Mouse (Mus musculus): Measurements from ENCODE around the gene Abhd16a. TPM values are rescaled to one million over a fixed set of nuclear protein-coding genes. Genes with fewer than 3 reads are reported as not detected.

Abhd16a gene
- 40.2 and 45.1 TPM in 2 replicates for polyA plus RNA-seq (2014; fragmentation: Nextera tagmentation; extraction: Ambion mirVana)

- WGBS = 3% methylated on average over 61 of the region's 67 CpGs
- peak; percentile 98 for ATAC-seq (ENCODE audit: low FRiP score)
These were observed at the start of gene Abhd16a for GRCm38 (mm10) chr17:35088825-35089644. TSS of gene Abhd16a (plus strand) at chr17:35089263.

DNA sequence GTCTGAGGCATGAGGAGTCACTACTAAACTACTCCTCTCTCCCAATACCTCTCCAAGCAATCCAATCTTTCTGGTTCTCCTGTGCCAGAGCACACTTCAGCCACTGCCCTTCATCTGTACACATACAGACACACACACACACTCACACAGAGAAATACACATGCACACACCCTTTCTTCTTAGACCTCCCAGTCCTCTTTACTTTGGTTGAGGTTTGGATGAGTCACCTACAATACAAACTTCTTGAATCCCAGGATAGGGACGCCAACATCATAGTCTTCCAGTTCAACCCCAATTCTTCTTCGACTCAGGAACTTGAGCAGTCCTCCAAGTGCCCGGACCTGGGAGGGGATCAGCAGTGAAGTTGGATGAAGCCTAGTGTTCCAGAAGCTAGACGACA lies 45.3 kb upstream of the Abhd16a start:
- no peaks in the 10 kb centered on the region for H3K36me3 ChIP-seq (ENCODE audit: control insufficient read depth, insufficient read depth, low read length)
- H3K4me3 ChIP-seq (ENCODE audit: low read depth, low read length) = no peak overlapping the region
- H3K27me3 ChIP-seq (ENCODE audit: control insufficient read depth, insufficient read depth, low read length) = no peaks in the 10 kb centered on the region
- ATAC-seq (ENCODE audit: low FRiP score) (no peak), DNase-seq (ENCODE audit: low spot score) (no peak)
- H3K4me2 ChIP-seq (replicated peaks; ENCODE audit: low read depth, low read length) = no peak overlapping the region
- WGBS = 89% methylated on average over 4 of the region's 4 CpGs
- H3K4me1 ChIP-seq (replicated peaks; ENCODE audit: control insufficient read depth, insufficient read depth, low read length) = no peaks in the 10 kb centered on the region
- H3K27ac ChIP-seq (ENCODE audit: low read depth, low read length) = no peak overlapping the region
- no peak overlapping the region for H3K9ac ChIP-seq (ENCODE audit: low read depth, low read length)
- no peaks in the 10 kb centered on the region for H3K9me3 ChIP-seq (ENCODE audit: control insufficient read depth, low read length)

More at GRCm38 (mm10) chr17:35088825-35089644, at the start of gene Abhd16a:
- Histone ChIP-seq H3K27me3 (ENCODE audit: control insufficient read depth, insufficient read depth, low read length) (no peaks in the 10 kb centered on the region), H3K27ac (ENCODE audit: low read depth, low read length) (peak within 1 kb of the TSS; percentile 95), H3K9ac (ENCODE audit: low read depth, low read length) (peak within 1 kb of the TSS; percentile 83), H3K4me2 (replicated peaks; ENCODE audit: low read depth, low read length) (peak within 1 kb of the TSS; percentile 47), H3K36me3 (ENCODE audit: control insufficient read depth, insufficient read depth, low read length) (0 out of 2 replicates have a peak, but pooled peaks cover 6% of the 10 kb centered on the region), H3K4me1 (replicated peaks; ENCODE audit: control insufficient read depth, insufficient read depth, low read length) (peaks cover 7% of the 10 kb centered on the region; the same call in 1 of the 2 replicates), H3K4me3 (ENCODE audit: low read depth, low read length) (peak within 1 kb of the TSS; percentile 54), H3K9me3 (ENCODE audit: control insufficient read depth, low read length) (no peaks in the 10 kb centered on the region)
- peak; percentile 96 for DNase-seq (ENCODE audit: low spot score)

DNA sequence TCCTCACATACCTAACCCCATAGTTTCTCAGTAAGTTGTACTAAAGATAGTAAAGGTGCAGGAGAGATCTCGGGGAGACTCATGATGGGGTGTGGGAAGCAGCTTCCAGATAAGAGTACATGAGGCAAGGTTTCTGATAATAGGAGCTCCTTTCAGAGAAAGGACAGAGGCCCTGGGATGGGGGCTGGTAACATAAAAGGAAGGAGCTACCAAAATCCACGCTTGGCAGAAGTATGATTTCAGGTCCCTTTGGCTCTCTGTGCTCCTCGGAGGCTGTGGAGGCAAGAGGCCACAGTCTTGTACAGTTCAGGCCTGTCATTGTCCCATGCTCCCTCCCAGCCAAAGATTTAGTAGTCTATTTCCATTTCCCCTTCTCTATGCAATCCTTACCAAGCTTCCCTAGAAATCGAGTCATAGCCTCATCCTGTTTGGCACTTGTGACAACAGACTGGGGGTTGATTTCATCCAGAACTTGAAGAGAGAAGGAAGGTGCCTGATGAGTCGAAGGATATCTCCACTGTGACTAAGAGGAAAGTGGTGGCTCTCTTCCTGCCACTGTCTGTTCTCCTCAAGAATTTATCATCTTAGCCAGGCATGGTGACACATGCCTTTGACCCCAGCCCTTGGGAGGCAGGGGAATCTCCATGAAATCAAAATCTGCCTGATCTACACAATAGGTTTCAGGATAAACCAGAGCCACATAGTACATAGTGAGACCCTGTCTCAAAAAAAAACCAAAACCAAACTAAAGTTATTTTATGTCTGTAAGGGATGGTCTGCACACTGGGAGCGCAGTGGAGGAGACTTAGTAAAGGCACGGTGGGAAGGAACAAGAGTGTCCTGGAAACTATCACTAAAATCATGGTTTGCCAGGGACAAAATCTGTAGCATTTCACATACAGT lies 43.9 kb upstream of the Abhd16a start:
- Histone ChIP-seq H3K4me1 (replicated peaks; ENCODE audit: control insufficient read depth, insufficient read depth, low read length) (no peaks in the 10 kb centered on the region; the same call in 1 of the 2 replicates), H3K4me3 (ENCODE audit: low read depth, low read length) (no peak overlapping the region), H3K27ac (ENCODE audit: low read depth, low read length) (no peak overlapping the region), H3K9me3 (ENCODE audit: control insufficient read depth, low read length) (no peaks in the 10 kb centered on the region), H3K36me3 (ENCODE audit: control insufficient read depth, insufficient read depth, low read length) (no peaks in the 10 kb centered on the region), H3K9ac (ENCODE audit: low read depth, low read length) (no peak overlapping the region; the same call in 1 of the 2 replicates), H3K27me3 (ENCODE audit: control insufficient read depth, insufficient read depth, low read length) (no peaks in the 10 kb centered on the region), H3K4me2 (replicated peaks; ENCODE audit: low read depth, low read length) (peak overlapping the region; percentile 92; the same call in 1 of the 2 replicates)
- WGBS = 86% methylated on average over 7 of the region's 7 CpGs
- ATAC-seq (ENCODE audit: low FRiP score) = no peak
- DNase-seq (ENCODE audit: low spot score) = no peak

- 5% methylated on average over 39 of the region's 48 CpGs for WGBS
These were observed 43.0 kb upstream of the Abhd16a start for GRCm38 (mm10) chr17:35045807-35046680.

DNA sequence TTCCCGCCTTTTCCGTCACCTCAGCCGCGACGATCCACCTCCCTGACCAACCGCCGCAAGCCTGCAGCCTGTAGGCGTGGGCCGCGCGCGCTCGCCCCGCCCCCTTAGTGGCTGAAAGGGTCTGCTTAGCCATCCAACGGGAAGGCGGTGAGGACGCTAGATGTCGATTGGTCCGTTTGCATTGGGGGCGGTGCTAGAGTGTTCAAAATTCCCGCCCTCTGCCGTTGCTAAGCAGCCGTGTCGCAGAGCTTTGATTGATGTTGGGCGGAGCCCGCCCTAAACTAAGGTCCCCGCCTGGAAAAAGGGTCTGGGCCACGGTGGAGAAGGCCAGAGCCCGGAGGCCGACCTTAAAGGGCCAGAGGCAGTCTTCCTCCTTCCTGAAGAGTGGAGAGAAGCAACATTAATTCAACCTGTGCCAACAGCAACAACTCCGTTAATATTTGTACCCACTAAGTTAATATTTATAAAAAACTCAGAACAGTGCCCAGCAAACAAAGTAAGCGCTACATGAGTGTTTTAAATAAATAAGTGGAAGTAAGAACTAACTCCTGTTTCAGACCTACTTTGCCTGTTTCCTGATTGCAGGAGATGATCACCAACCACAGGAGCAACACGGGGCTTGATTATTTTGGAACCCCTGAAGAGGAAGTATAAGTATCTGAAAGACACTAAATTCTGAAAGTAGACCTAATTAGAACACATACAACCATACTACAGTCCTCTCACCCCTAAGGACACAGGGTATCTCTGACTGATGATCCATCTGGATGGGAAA lies 42.2 kb upstream of the Abhd16a start, which contains the start of gene Msh5:
TSS of gene Msh5 (minus strand) at position 65 of the 775 bp plus-strand sequence.
- H3K27ac ChIP-seq (ENCODE audit: low read depth, low read length) = peak within 1 kb of the TSS; percentile 70
- ATAC-seq (ENCODE audit: low FRiP score) (peak; percentile 98), DNase-seq (ENCODE audit: low spot score) (peak; percentile 100)
- peak within 1 kb of the TSS; percentile 49 for H3K4me3 ChIP-seq (ENCODE audit: low read depth, low read length)
- no peaks in the 10 kb centered on the region for H3K9me3 ChIP-seq (ENCODE audit: control insufficient read depth, low read length)
- H3K36me3 ChIP-seq (ENCODE audit: control insufficient read depth, insufficient read depth, low read length) = no peaks in the 10 kb centered on the region
- H3K4me2 ChIP-seq (replicated peaks; ENCODE audit: low read depth, low read length) = peak within 1 kb of the TSS; percentile 92
- peaks cover 4% of the 10 kb centered on the region; the same call in 1 of the 2 replicates for H3K4me1 ChIP-seq (replicated peaks; ENCODE audit: control insufficient read depth, insufficient read depth, low read length)
- H3K27me3 ChIP-seq (ENCODE audit: control insufficient read depth, insufficient read depth, low read length) = no peaks in the 10 kb centered on the region
- H3K9ac ChIP-seq (ENCODE audit: low read depth, low read length) = peak within 1 kb of the TSS; percentile 76
- 3% methylated on average over 31 of the region's 33 CpGs for WGBS

More at GRCm38 (mm10) chr17:35045807-35046680, 43.0 kb upstream of the Abhd16a start:
- H3K27me3 ChIP-seq (ENCODE audit: control insufficient read depth, insufficient read depth, low read length) = no peaks in the 10 kb centered on the region
- H3K4me3 ChIP-seq (ENCODE audit: low read depth, low read length) = peak overlapping the region; percentile 49
- H3K4me1 ChIP-seq (replicated peaks; ENCODE audit: control insufficient read depth, insufficient read depth, low read length) = no peaks in the 10 kb centered on the region; the same call in 1 of the 2 replicates
- no peaks in the 10 kb centered on the region for H3K36me3 ChIP-seq (ENCODE audit: control insufficient read depth, insufficient read depth, low read length)
- peak overlapping the region; percentile 92 for H3K4me2 ChIP-seq (replicated peaks; ENCODE audit: low read depth, low read length)
- H3K27ac ChIP-seq (ENCODE audit: low read depth, low read length) = peak overlapping the region; percentile 70
- H3K9me3 ChIP-seq (ENCODE audit: control insufficient read depth, low read length) = no peaks in the 10 kb centered on the region
- H3K9ac ChIP-seq (ENCODE audit: low read depth, low read length) = peak overlapping the region; percentile 76
- DNase-seq (ENCODE audit: low spot score) (no peak), ATAC-seq (ENCODE audit: low FRiP score) (peak; percentile 73)

DNA sequence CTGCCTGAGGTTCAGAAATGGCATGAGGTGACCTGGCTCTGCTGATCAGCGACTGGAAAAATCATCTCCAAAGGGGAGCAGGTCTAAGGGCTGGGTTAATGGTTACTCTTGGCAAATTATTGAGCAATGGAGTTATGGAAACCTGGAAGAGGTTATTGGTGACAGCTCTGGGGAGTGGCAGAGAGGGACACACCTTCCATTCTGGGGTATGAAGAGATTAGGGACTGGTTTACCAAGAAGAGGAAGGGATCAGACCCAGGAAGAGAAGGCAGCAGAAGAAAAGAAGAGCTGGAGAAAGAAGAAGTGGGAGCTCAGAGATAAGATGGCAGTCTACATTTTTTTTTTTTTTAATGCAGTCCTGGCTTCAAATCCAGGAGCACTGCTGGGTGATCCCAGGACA lies 41.4 kb upstream of the Abhd16a start:
- Histone ChIP-seq H3K27me3 (ENCODE audit: control insufficient read depth, insufficient read depth, low read length) (no peaks in the 10 kb centered on the region), H3K27ac (ENCODE audit: low read depth, low read length) (no peak overlapping the region), H3K4me2 (replicated peaks; ENCODE audit: low read depth, low read length) (no peak overlapping the region), H3K36me3 (ENCODE audit: control insufficient read depth, insufficient read depth, low read length) (no peaks in the 10 kb centered on the region), H3K4me3 (ENCODE audit: low read depth, low read length) (no peak overlapping the region), H3K4me1 (replicated peaks; ENCODE audit: control insufficient read depth, insufficient read depth, low read length) (peaks cover 4% of the 10 kb centered on the region; the same call in 1 of the 2 replicates), H3K9ac (ENCODE audit: low read depth, low read length) (no peak overlapping the region), H3K9me3 (ENCODE audit: control insufficient read depth, low read length) (no peaks in the 10 kb centered on the region)
- DNase-seq (ENCODE audit: low spot score) (no peak), ATAC-seq (ENCODE audit: low FRiP score) (no peak)
- WGBS = 58% methylated on average over 1 of the region's 1 CpGs

- no peak overlapping the region for H3K4me2 ChIP-seq (replicated peaks; ENCODE audit: low read depth, low read length)
These were observed 40.7 kb upstream of the Abhd16a start for GRCm38 (mm10) chr17:35048149-35048931.

More at GRCm38 (mm10) chr17:35048149-35048931, 40.7 kb upstream of the Abhd16a start:
- Histone ChIP-seq H3K27me3 (ENCODE audit: control insufficient read depth, insufficient read depth, low read length) (no peaks in the 10 kb centered on the region), H3K9ac (ENCODE audit: low read depth, low read length) (no peak overlapping the region), H3K4me1 (replicated peaks; ENCODE audit: control insufficient read depth, insufficient read depth, low read length) (peaks cover 4% of the 10 kb centered on the region; the same call in 1 of the 2 replicates), H3K9me3 (ENCODE audit: control insufficient read depth, low read length) (no peaks in the 10 kb centered on the region), H3K27ac (ENCODE audit: low read depth, low read length) (no peak overlapping the region), H3K36me3 (ENCODE audit: control insufficient read depth, insufficient read depth, low read length) (no peaks in the 10 kb centered on the region), H3K4me3 (ENCODE audit: low read depth, low read length) (no peak overlapping the region)
- DNase-seq (ENCODE audit: low spot score) = no peak
- WGBS = 44% methylated on average over 11 of the region's 11 CpGs
- no peak for ATAC-seq (ENCODE audit: low FRiP score)

Data from hindbrain, embryonic 11.5 days (tissue).